Mouse (Mus musculus): Measurements from ENCODE around the gene Gpx4. TPM values are rescaled to one million over a fixed set of nuclear protein-coding genes. Genes with fewer than 3 reads are reported as not detected.

Gene Gpx4
- polyA plus RNA-seq, 1 experiment from 2014 or later: 534 TPM

GRCm38 (mm10) chr10:80025463-80025862 lies 21.5 kb upstream of the Gpx4 start:
- Histone ChIP-seq H3K4me2 (ENCODE audit: low read depth, severe bottlenecking) (no peak overlapping the region), H3K9me3 (ENCODE audit: control insufficient read depth, low read length) (no peaks in the 10 kb centered on the region), H3K36me3 (ENCODE audit: control insufficient read depth, insufficient read depth, low read length) (peaks cover 8% of the 10 kb centered on the region; the same call in 1 of the 2 replicates), H3K4me1 (ENCODE audit: control insufficient read depth, insufficient read depth, low read length) (no peaks in the 10 kb centered on the region), H3K27ac (replicated peaks; ENCODE audit: low read depth, low read length) (no peak overlapping the region), H3K4me3 (ENCODE audit: low read depth, low read length) (no peak overlapping the region), H3K9ac (ENCODE audit: low read length) (no peak overlapping the region), H3K27me3 (ENCODE audit: control insufficient read depth, insufficient read depth, low read length) (no peaks in the 10 kb centered on the region)
- DNase-seq (ENCODE audit: low spot score) (no peak), ATAC-seq (ENCODE audit: insufficient number of reproducible peaks, low FRiP score, low TSS enrichment, low read depth) (no peak)
- WGBS: 79% methylated on average over 10 of the region's 10 CpGs

- Histone ChIP-seq H3K9ac (ENCODE audit: low read length) (no peak overlapping the region), H3K9me3 (ENCODE audit: control insufficient read depth, low read length) (no peaks in the 10 kb centered on the region), H3K27ac (replicated peaks; ENCODE audit: low read depth, low read length) (no peak overlapping the region), H3K36me3 (ENCODE audit: control insufficient read depth, insufficient read depth, low read length) (peaks cover 8% of the 10 kb centered on the region; the same call in 1 of the 2 replicates), H3K27me3 (ENCODE audit: control insufficient read depth, insufficient read depth, low read length) (no peaks in the 10 kb centered on the region), H3K4me3 (ENCODE audit: low read depth, low read length) (no peak overlapping the region), H3K4me2 (ENCODE audit: low read depth, severe bottlenecking) (no peak overlapping the region), H3K4me1 (ENCODE audit: control insufficient read depth, insufficient read depth, low read length) (no peaks in the 10 kb centered on the region)
- no peak for DNase-seq (ENCODE audit: low spot score)
- 61% methylated on average over 12 of the region's 12 CpGs for WGBS
- no peak for ATAC-seq (ENCODE audit: insufficient number of reproducible peaks, low FRiP score, low TSS enrichment, low read depth)
Observed at GRCm38 (mm10) chr10:80025889-80026288, 21.1 kb upstream of the Gpx4 start.

GRCm38 (mm10) chr10:80027681-80028520 lies 19.1 kb upstream of the Gpx4 start:
- ATAC-seq (ENCODE audit: insufficient number of reproducible peaks, low FRiP score, low TSS enrichment, low read depth): no peak
- DNase-seq (ENCODE audit: low spot score): no peak

GRCm38 (mm10) chr10:80028521-80028846 lies 18.5 kb upstream of the Gpx4 start:
- no peak for DNase-seq (ENCODE audit: low spot score)
- no peak overlapping the region for H3K4me3 ChIP-seq (ENCODE audit: low read depth, low read length)
- H3K4me2 ChIP-seq (ENCODE audit: low read depth, severe bottlenecking): no peak overlapping the region
- no peaks in the 10 kb centered on the region for H3K9me3 ChIP-seq (ENCODE audit: control insufficient read depth, low read length)
- H3K27me3 ChIP-seq (ENCODE audit: control insufficient read depth, insufficient read depth, low read length): no peaks in the 10 kb centered on the region
- H3K4me1 ChIP-seq (ENCODE audit: control insufficient read depth, insufficient read depth, low read length): no peaks in the 10 kb centered on the region
- WGBS: 93% methylated on average over 13 of the region's 13 CpGs
- H3K27ac ChIP-seq (replicated peaks; ENCODE audit: low read depth, low read length): no peak overlapping the region
- H3K9ac ChIP-seq (ENCODE audit: low read length): no peak overlapping the region
- peaks cover 4% of the 10 kb centered on the region; the same call in 1 of the 2 replicates for H3K36me3 ChIP-seq (ENCODE audit: control insufficient read depth, insufficient read depth, low read length)
- no peak for ATAC-seq (ENCODE audit: insufficient number of reproducible peaks, low FRiP score, low TSS enrichment, low read depth)

More at GRCm38 (mm10) chr10:80027681-80028520, 19.1 kb upstream of the Gpx4 start:
- H3K4me2 ChIP-seq (ENCODE audit: low read depth, severe bottlenecking): no peak overlapping the region
- peaks cover 4% of the 10 kb centered on the region; the same call in 1 of the 2 replicates for H3K36me3 ChIP-seq (ENCODE audit: control insufficient read depth, insufficient read depth, low read length)
- WGBS: 71% methylated on average over 20 of the region's 20 CpGs
- H3K4me3 ChIP-seq (ENCODE audit: low read depth, low read length): no peak overlapping the region
- H3K9me3 ChIP-seq (ENCODE audit: control insufficient read depth, low read length): no peaks in the 10 kb centered on the region
- H3K9ac ChIP-seq (ENCODE audit: low read length): no peak overlapping the region
- H3K27me3 ChIP-seq (ENCODE audit: control insufficient read depth, insufficient read depth, low read length): no peaks in the 10 kb centered on the region
- H3K27ac ChIP-seq (replicated peaks; ENCODE audit: low read depth, low read length): no peak overlapping the region
- no peaks in the 10 kb centered on the region for H3K4me1 ChIP-seq (ENCODE audit: control insufficient read depth, insufficient read depth, low read length)

GRCm38 (mm10) chr10:80030191-80030590 lies 16.8 kb upstream of the Gpx4 start:
- H3K9me3 ChIP-seq (ENCODE audit: control insufficient read depth, low read length): no peaks in the 10 kb centered on the region
- ATAC-seq (ENCODE audit: insufficient number of reproducible peaks, low FRiP score, low TSS enrichment, low read depth) (no peak), DNase-seq (ENCODE audit: low spot score) (no peak)
- no peak overlapping the region for H3K4me3 ChIP-seq (ENCODE audit: low read depth, low read length)
- H3K4me2 ChIP-seq (ENCODE audit: low read depth, severe bottlenecking): no peak overlapping the region
- H3K36me3 ChIP-seq (ENCODE audit: control insufficient read depth, insufficient read depth, low read length): peaks cover 5% of the 10 kb centered on the region; the same call in 1 of the 2 replicates
- H3K4me1 ChIP-seq (ENCODE audit: control insufficient read depth, insufficient read depth, low read length): no peaks in the 10 kb centered on the region
- H3K27ac ChIP-seq (replicated peaks; ENCODE audit: low read depth, low read length): no peak overlapping the region
- no peak overlapping the region for H3K9ac ChIP-seq (ENCODE audit: low read length)
- no peaks in the 10 kb centered on the region for H3K27me3 ChIP-seq (ENCODE audit: control insufficient read depth, insufficient read depth, low read length)
- 90% methylated on average over 9 of the region's 9 CpGs for WGBS

GRCm38 (mm10) chr10:80030736-80031135 lies 16.2 kb upstream of the Gpx4 start:
- Histone ChIP-seq H3K36me3 (ENCODE audit: control insufficient read depth, insufficient read depth, low read length) (peaks cover 7% of the 10 kb centered on the region; the same call in 1 of the 2 replicates), H3K9me3 (ENCODE audit: control insufficient read depth, low read length) (no peaks in the 10 kb centered on the region), H3K27me3 (ENCODE audit: control insufficient read depth, insufficient read depth, low read length) (no peaks in the 10 kb centered on the region), H3K4me1 (ENCODE audit: control insufficient read depth, insufficient read depth, low read length) (no peaks in the 10 kb centered on the region), H3K9ac (ENCODE audit: low read length) (no peak overlapping the region), H3K4me2 (ENCODE audit: low read depth, severe bottlenecking) (no peak overlapping the region), H3K27ac (replicated peaks; ENCODE audit: low read depth, low read length) (no peak overlapping the region), H3K4me3 (ENCODE audit: low read depth, low read length) (no peak overlapping the region)
- DNase-seq (ENCODE audit: low spot score) (no peak), ATAC-seq (ENCODE audit: insufficient number of reproducible peaks, low FRiP score, low TSS enrichment, low read depth) (no peak)
- 89% methylated on average over 17 of the region's 17 CpGs for WGBS

GRCm38 (mm10) chr10:80032799-80033480 lies 14.0 kb upstream of the Gpx4 start:
- H3K4me2 ChIP-seq (ENCODE audit: low read depth, severe bottlenecking): no peak overlapping the region; the same call in 1 of the 2 replicates
- no peak overlapping the region for H3K4me3 ChIP-seq (ENCODE audit: low read depth, low read length)
- H3K36me3 ChIP-seq (ENCODE audit: control insufficient read depth, insufficient read depth, low read length): peaks cover 24% of the 10 kb centered on the region
- no peak overlapping the region for H3K27ac ChIP-seq (replicated peaks; ENCODE audit: low read depth, low read length)
- H3K4me1 ChIP-seq (ENCODE audit: control insufficient read depth, insufficient read depth, low read length): peaks cover under 1% of the 10 kb centered on the region
- DNase-seq (ENCODE audit: low spot score) (no peak), ATAC-seq (ENCODE audit: insufficient number of reproducible peaks, low FRiP score, low TSS enrichment, low read depth) (no peak)
- H3K9me3 ChIP-seq (ENCODE audit: control insufficient read depth, low read length): no peaks in the 10 kb centered on the region
- 68% methylated on average over 5 of the region's 5 CpGs for WGBS
- H3K27me3 ChIP-seq (ENCODE audit: control insufficient read depth, insufficient read depth, low read length): no peaks in the 10 kb centered on the region
- H3K9ac ChIP-seq (ENCODE audit: low read length): no peak overlapping the region

GRCm38 (mm10) chr10:80033511-80034391 lies 13.2 kb upstream of the Gpx4 start:
- ATAC-seq (ENCODE audit: insufficient number of reproducible peaks, low FRiP score, low TSS enrichment, low read depth): no peak
- no peak overlapping the region for H3K4me3 ChIP-seq (ENCODE audit: low read depth, low read length)
- H3K27me3 ChIP-seq (ENCODE audit: control insufficient read depth, insufficient read depth, low read length): no peaks in the 10 kb centered on the region
- H3K27ac ChIP-seq (replicated peaks; ENCODE audit: low read depth, low read length): no peak overlapping the region
- no peak overlapping the region for H3K4me2 ChIP-seq (ENCODE audit: low read depth, severe bottlenecking)
- no peak overlapping the region for H3K9ac ChIP-seq (ENCODE audit: low read length)
- WGBS: 46% methylated on average over 9 of the region's 9 CpGs
- no peaks in the 10 kb centered on the region for H3K9me3 ChIP-seq (ENCODE audit: control insufficient read depth, low read length)
- DNase-seq (ENCODE audit: low spot score): peak; percentile 33
- peaks cover 24% of the 10 kb centered on the region for H3K36me3 ChIP-seq (ENCODE audit: control insufficient read depth, insufficient read depth, low read length)
- peaks cover 9% of the 10 kb centered on the region for H3K4me1 ChIP-seq (ENCODE audit: control insufficient read depth, insufficient read depth, low read length)

All from limb, embryonic 11.5 days (tissue).